Mouse (Mus musculus): Measurements from ENCODE around the gene Cdkal1. TPM values are rescaled to one million over a fixed set of nuclear protein-coding genes. Genes with fewer than 3 reads are reported as not detected.
A peak's percentile ranks its signal among the peaks of the same experiment; 100 is the strongest.

Gene Cdkal1
- total and polyA plus RNA-seq, 2 experiments from 2014 or later: 11.1 to 18.9 TPM

DNA sequence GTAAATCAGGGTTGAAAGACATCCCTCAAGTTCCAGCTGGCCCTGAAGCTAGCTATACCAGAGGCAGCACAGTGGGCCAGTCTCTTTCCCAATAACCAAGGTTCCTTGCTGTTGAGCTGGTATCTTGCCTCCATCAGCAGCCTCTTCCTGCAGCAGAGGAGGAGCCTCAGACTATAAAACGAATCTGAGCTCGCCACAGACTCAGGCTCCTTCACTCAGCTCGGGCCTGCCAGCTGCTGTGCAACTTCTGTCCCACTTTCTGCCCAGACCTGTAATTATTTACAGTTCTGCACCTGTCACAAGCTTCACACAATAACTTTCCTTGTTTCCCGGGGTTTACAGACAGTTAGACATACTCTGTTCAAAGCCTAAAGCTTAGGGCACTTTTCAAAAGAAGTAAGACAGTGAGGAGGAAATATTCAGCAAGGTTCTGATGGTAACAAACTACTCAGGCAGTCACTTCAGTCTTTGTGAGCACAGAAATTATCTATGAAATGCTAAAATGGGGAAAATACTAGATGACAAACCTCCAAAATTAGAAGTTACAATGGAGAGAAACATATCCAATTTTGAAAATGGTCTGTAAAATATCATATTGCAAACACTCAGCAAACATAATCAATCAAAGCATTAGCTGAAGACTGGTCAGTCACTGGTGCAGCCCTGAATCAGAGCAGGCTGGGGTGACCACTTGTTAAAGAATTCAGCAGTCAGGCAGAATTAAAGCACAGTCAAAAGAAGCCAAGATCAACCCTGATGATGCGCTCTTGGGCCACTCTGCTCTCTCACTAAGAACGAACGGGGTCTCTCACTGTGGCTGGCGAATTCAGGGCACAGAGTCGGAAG, 108.8 kb downstream of the Cdkal1 start:
- no peak for ATAC-seq
- H3K4me1 ChIP-seq (ENCODE audit: insufficient read depth, low read length): 0 out of 2 replicates have a peak, but pooled peaks cover 5% of the 10 kb centered on the region
- H3K27me3 ChIP-seq (ENCODE audit: insufficient read depth, low read length): no peaks in the 10 kb centered on the region
- no peak for TF ChIP-seq CTCF (IDR thresholded peaks at IDR 0.05; ENCODE audit: low read depth)
- no peak overlapping the region for H3K4me2 ChIP-seq (ENCODE audit: low read depth, low read length)
- H3K4me3 ChIP-seq (ENCODE audit: low read length): no peak overlapping the region
- WGBS: 54% methylated on average over 9 of the region's 9 CpGs
- no peak overlapping the region; the same call in 1 of the 2 replicates for H3K27ac ChIP-seq
- no peak overlapping the region for H3K9ac ChIP-seq (replicated peaks; ENCODE audit: low read length)
- no peaks in the 10 kb centered on the region for H3K9me3 ChIP-seq (ENCODE audit: low read length)
- DNase-seq (ENCODE audit: low spot score): no peak
- no peaks in the 10 kb centered on the region for H3K36me3 ChIP-seq (ENCODE audit: insufficient read depth, low read length)

DNA sequence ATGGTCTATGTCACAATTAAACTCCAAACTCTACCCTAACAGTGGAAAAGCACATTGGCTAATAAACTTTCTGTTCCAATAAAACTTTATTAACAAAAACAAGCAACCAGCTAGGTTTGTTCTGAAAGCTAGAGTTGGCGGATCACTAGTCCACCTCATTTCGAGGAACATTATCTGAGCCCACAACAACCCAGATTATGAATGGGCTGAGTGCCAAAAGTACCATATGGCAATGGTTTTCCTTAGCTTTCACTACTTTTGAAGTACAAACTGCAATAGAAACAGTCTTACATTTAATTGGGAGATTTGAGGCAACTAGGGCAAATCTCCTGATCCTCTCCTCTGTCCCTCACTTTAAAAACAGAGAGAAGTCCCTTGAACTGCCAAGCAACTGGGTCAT, 110.4 kb downstream of the Cdkal1 start:
- H3K4me1 ChIP-seq (ENCODE audit: insufficient read depth, low read length): 0 out of 2 replicates have a peak, but pooled peaks cover 5% of the 10 kb centered on the region
- 52% methylated on average over 2 of the region's 2 CpGs for WGBS
- H3K4me2 ChIP-seq (ENCODE audit: low read depth, low read length): no peak overlapping the region
- TF ChIP-seq CTCF (IDR thresholded peaks at IDR 0.05; ENCODE audit: low read depth): no peak
- H3K27ac ChIP-seq: no peak overlapping the region
- no peak for ATAC-seq
- H3K9me3 ChIP-seq (ENCODE audit: low read length): no peaks in the 10 kb centered on the region
- DNase-seq (ENCODE audit: low spot score): peak; percentile 41
- no peaks in the 10 kb centered on the region for H3K27me3 ChIP-seq (ENCODE audit: insufficient read depth, low read length)
- H3K9ac ChIP-seq (replicated peaks; ENCODE audit: low read length): no peak overlapping the region
- H3K4me3 ChIP-seq (ENCODE audit: low read length): no peak overlapping the region
- no peaks in the 10 kb centered on the region for H3K36me3 ChIP-seq (ENCODE audit: insufficient read depth, low read length)

- H3K9ac ChIP-seq (replicated peaks; ENCODE audit: low read length): no peak overlapping the region
- H3K4me3 ChIP-seq (ENCODE audit: low read length): no peak overlapping the region
- 82% methylated on average over 3 of the region's 3 CpGs for WGBS
- H3K4me1 ChIP-seq (ENCODE audit: insufficient read depth, low read length): 0 out of 2 replicates have a peak, but pooled peaks cover 5% of the 10 kb centered on the region
- no peak overlapping the region for H3K4me2 ChIP-seq (ENCODE audit: low read depth, low read length)
- no peak for TF ChIP-seq CTCF (IDR thresholded peaks at IDR 0.05; ENCODE audit: low read depth)
- ATAC-seq (no peak), DNase-seq (ENCODE audit: low spot score) (no peak)
- H3K27ac ChIP-seq: no peak overlapping the region
- no peaks in the 10 kb centered on the region for H3K27me3 ChIP-seq (ENCODE audit: insufficient read depth, low read length)
- no peaks in the 10 kb centered on the region for H3K9me3 ChIP-seq (ENCODE audit: low read length)
- H3K36me3 ChIP-seq (ENCODE audit: insufficient read depth, low read length): no peaks in the 10 kb centered on the region
Observed at GRCm38 (mm10) chr13:29744188-29744587, 111.3 kb downstream of the Cdkal1 start.

- 68% methylated on average over 4 of the region's 4 CpGs for WGBS
- Histone ChIP-seq H3K27me3 (ENCODE audit: insufficient read depth, low read length) (no peaks in the 10 kb centered on the region), H3K27ac (no peak overlapping the region), H3K9me3 (ENCODE audit: low read length) (no peaks in the 10 kb centered on the region), H3K36me3 (ENCODE audit: insufficient read depth, low read length) (no peaks in the 10 kb centered on the region), H3K9ac (replicated peaks; ENCODE audit: low read length) (no peak overlapping the region), H3K4me1 (ENCODE audit: insufficient read depth, low read length) (0 out of 2 replicates have a peak, but pooled peaks cover 5% of the 10 kb centered on the region), H3K4me3 (ENCODE audit: low read length) (no peak overlapping the region), H3K4me2 (ENCODE audit: low read depth, low read length) (no peak overlapping the region)
- DNase-seq (ENCODE audit: low spot score) (no peak), ATAC-seq (no peak)
- TF ChIP-seq CTCF (IDR thresholded peaks at IDR 0.05; ENCODE audit: low read depth): no peak
Observed at GRCm38 (mm10) chr13:29743761-29744160, 111.7 kb downstream of the Cdkal1 start.

DNA sequence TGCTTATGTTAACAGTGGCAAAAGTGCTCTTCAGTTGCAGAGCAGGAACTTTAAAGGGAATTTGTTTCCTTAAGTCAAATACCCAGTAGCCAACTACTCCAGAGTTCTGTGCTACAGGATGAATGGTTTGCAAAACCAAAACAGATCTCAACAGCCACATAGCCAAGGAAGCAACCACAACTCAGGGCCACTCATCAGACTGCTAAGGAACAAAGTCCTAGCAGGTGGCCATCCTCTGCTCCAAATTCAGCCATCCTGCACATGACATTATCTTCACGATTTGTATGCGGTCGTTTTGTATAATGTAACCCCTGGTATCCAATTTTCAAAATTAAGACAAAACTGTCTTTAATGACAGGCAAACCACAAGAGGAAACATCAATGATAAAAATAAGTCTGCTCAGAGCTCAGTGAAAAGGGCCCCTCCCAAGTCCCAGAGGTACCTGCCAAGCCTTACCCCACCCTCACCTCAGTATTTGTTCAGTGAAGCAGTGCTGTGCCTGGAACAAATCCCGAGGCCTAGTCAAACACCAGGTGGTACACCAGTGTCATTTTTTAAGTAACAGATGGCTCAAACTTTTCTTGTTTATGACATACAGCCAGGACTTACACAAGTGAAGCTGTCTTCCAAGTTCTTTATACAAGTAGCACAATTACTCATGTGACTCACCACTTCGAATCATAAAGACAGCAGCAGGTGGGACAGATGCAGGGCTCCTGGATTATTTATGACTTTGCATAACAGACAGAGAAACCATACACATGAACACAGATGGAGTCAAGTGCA, 117.6 kb downstream of the Cdkal1 start:
- no peak overlapping the region for H3K27ac ChIP-seq
- WGBS: 48% methylated on average over 5 of the region's 5 CpGs
- no peak for ATAC-seq
- H3K4me2 ChIP-seq (ENCODE audit: low read depth, low read length): no peak overlapping the region
- no peak overlapping the region for H3K4me3 ChIP-seq (ENCODE audit: low read length)
- no peaks in the 10 kb centered on the region for H3K9me3 ChIP-seq (ENCODE audit: low read length)
- no peaks in the 10 kb centered on the region for H3K4me1 ChIP-seq (ENCODE audit: insufficient read depth, low read length)
- TF ChIP-seq CTCF (IDR thresholded peaks at IDR 0.05; ENCODE audit: low read depth): no peak
- H3K27me3 ChIP-seq (ENCODE audit: insufficient read depth, low read length): no peaks in the 10 kb centered on the region
- H3K36me3 ChIP-seq (ENCODE audit: insufficient read depth, low read length): no peaks in the 10 kb centered on the region
- no peak for DNase-seq (ENCODE audit: low spot score)
- no peak overlapping the region for H3K9ac ChIP-seq (replicated peaks; ENCODE audit: low read length)

DNA sequence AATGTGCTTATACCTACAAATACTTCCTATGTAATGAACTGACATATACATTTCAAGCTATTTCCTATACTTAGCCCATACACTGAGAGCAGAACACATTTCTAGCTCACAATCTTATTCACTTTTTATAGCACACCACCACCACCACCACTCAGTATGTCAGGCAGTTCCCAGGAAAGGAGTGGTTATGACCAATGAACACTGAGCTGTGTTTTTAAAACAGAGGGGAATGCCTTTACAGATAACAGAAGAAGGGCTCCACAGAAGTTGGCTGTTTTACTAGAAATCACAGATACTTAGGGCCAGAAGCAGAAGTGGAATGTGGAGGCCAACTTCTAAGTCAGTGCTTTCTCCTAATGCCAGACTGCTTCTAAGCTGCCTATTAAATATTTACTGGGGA, 121.0 kb downstream of the Cdkal1 start:
- Histone ChIP-seq H3K4me2 (ENCODE audit: low read depth, low read length) (no peak overlapping the region), H3K9ac (replicated peaks; ENCODE audit: low read length) (no peak overlapping the region), H3K4me1 (ENCODE audit: insufficient read depth, low read length) (no peaks in the 10 kb centered on the region), H3K4me3 (ENCODE audit: low read length) (no peak overlapping the region), H3K36me3 (ENCODE audit: insufficient read depth, low read length) (no peaks in the 10 kb centered on the region), H3K27me3 (ENCODE audit: insufficient read depth, low read length) (no peaks in the 10 kb centered on the region), H3K9me3 (ENCODE audit: low read length) (no peaks in the 10 kb centered on the region), H3K27ac (no peak overlapping the region)
- DNase-seq (ENCODE audit: low spot score): no peak
- ATAC-seq: no peak
- TF ChIP-seq CTCF (IDR thresholded peaks at IDR 0.05; ENCODE audit: low read depth): no peak
